Mouse (Mus musculus) heart, postnatal 0 days (tissue): Measurements from ENCODE around the gene Asf1a.

ENCODE experiments used
- CTCF ChIP-seq: IDR thresholded peaks from 2 replicates; pipeline ENCODE4 v1.5.1; 2016; ENCODE audit warnings: antibody characterized with exemption, control low read depth, low read depth
- EP300 ChIP-seq: IDR thresholded peaks from 2 replicates; pipeline ENCODE4 v1.6.1; 2016; ENCODE audit warnings: antibody characterized with exemption, low read depth

DNA sequence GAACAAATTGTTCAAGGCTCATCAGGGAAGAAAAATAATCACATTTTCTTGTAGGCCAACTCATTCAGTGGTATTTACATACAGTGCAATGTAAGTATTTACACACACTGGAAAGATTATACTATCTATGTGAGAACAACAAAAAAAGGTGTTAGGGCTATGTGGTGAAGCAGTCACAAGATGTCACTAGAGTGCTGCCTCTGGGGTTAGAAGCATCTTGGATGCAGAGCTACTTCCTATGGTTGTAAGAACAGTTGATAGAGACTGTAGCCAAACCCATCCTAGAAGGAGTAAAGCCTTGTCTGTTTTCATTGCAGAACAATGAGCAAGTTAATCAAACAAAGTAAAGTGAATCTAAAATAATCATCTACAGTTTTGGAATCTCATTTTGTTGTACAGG lies 45.0 kb downstream of the Asf1a start:
- TF ChIP-seq CTCF (peak; percentile 93), EP300 (no peak)
